Mouse (Mus musculus) lung, postnatal 0 days (tissue): ENCODE results near the gene Dlat.

Experiments
- CTCF ChIP-seq: IDR thresholded peaks from 2 replicates; pipeline ENCODE4 v1.5.1; 2016; ENCODE audit warnings: antibody characterized with exemption, mild to moderate bottlenecking
- EP300 ChIP-seq: IDR thresholded peaks from 2 replicates; pipeline ENCODE4 v1.6.1; 2016; ENCODE audit warnings: antibody characterized with exemption, mild to moderate bottlenecking, control low read depth

DNA sequence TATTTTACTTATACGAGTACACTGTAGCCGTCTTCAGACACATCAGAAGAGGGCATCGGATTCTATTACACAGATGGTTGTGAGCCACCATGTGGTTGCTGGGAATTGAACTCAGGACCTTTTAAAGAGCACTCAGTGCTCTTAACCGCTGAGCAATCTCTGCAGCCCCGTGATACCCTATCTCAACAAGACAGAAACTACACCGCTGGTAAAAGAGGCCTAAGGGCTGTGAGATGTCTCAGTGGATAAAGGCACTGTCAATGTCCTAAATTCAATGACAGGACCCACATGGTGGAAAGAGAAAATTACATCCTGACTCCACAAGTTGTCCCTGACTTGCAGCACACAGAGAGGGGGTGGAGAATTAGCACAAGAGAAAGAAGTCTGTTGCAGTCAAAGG lies 6.9 kb upstream of the Dlat start:
- TF ChIP-seq CTCF (no peak), EP300 (no peak)
